Mouse (Mus musculus) thymus, postnatal 14 days (tissue): ENCODE measurements around the gene Gm7876.
"Not testable (repeated sequence)": the region's sequence is repeated elsewhere in the genome, so short reads cannot be mapped to it uniquely, and the experiment has no call there.

Experiments
- DNase-seq: peaks from one replicate; pipeline ENCODE4 v3.0.0; 2021

The Gm7876 gene

DNA sequence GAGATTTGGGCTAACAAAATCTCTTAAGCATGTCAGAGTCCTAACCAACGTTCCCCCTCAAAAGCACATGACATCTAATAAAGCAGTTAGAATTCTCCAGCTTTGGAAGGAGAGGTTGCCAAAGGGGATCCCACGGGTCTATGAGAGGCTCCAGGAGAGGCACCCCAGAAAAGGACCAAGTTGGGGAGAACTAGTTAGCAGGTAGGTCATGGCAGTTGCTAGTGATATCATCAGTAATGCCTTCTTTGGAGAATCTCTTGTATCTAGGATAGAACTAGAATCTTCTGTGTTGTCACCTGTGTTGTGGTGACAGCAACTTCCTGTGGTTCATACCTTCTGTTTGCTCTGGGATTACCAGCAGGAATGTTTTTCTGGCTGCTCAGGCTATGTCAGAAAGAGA is at the start of gene Gm7876:
Gene Gm7876, plus strand, starts transcription at position 301 of the 400 bp plus-strand sequence.
- not testable (repeated sequence) for DNase-seq

DNA sequence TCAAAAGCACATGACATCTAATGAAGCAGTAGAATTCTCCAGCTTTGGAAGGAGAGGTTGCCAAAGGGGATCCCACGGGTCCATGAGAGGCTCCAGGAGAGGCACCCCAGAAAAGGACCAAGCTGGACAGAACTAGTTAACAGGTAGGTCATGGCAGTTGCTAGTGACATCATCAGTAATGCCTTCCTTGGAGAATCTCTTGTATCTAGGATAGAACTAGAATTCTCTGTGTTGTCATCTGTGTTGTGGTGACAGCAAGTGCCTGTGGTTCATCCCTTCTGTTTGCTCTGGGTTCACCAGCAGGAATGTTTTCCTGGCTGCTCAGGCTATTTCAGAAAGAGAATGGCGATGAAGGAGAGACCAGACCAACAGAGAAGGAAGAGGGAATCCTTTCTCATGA is 45.1 kb upstream of the Gm7876 start, which contains the start of gene Gm3239:
Gene Gm3239, plus strand, starts transcription at position 301 of the 400 bp plus-strand sequence.
- DNase-seq, result not testable (repeated sequence)

DNA sequence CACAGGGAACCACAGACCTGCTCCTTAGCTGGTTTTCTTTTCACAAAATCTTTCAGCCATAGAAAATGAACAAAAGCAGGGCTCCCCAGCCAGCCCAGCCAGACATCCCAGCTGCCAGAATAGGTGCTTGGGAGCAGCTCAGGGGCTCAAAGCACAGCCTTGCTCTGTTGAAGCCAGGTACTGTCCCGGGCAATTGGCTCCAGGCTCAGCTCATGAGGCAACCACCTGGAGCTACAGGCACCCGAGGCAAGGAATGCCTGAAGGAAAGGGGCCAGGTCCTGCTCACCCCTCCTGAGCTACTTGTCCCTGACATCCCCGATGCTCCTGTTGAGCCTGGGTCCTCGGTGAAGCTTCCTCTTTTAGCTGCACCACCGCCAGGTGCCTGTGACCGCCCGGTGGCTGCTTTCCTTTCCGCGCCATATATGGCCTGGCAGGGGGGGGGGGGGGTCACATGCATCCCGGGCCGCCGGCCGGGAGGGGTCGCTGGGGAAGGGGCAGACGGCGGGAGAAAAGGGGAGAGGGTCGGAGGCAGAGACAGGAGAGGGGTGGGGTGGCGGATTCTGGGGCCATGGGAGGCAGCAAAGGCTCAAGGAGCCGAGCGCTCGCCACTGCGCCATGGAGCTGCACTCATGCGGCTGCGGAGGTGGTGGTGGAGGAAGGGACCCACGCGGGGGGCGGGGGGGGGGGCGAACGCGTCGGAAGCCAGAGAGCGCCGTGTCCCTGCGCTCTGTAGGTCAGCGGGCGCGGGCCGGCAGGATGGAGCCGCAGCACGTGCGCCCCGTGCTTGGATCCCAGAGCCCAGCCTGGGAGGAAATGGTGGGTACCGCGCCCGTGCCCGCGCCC is 17.2 kb downstream of the Gm7876 start, which contains the start of gene Gm3252:
Gene Gm3252, plus strand, starts transcription at position 738 of the 843 bp plus-strand sequence.
- DNase-seq, result not testable (repeated sequence)
